Mouse (Mus musculus) heart, postnatal 14 days (tissue): ENCODE results near the gene Cspg5. TPM values are rescaled to one million over a fixed set of nuclear protein-coding genes. Genes with fewer than 3 reads are reported as not detected.
A peak's percentile ranks its signal among the peaks of the same experiment; 100 is the strongest.

Source experiments
- DNase-seq, 2 experiments: peaks; one replicate each; pipeline ENCODE4 v3.0.0; 2021 to 2022
- intact Hi-C: fragments of 180-260 bp; cut with DNase I; formaldehyde crosslinking; loops from one replicate; pipeline ENCODE4 v1.15.1; 2025
- long read RNA-seq, 2 experiments: library from polyadenylated mRNA; stranded (forward); transcript quantifications; one replicate each; pipeline ENCODE4 v2.0.0; 2021
- total RNA-seq, 2 experiments: library from RNA; stranded (reverse); gene quantifications; 2 replicates each; pipeline ENCODE4 v1.2.3; 2021

The Cspg5 gene
- total RNA-seq = under 1 TPM; 0.32 to 0.41 TPM
- long read RNA-seq, experiment 1 = 0 reads
- long read RNA-seq, experiment 2 = 0 reads

- no peak for DNase-seq
- intact Hi-C loops = no loop called here
Observed at GRCm38 (mm10) chr9:110243221-110243833, at the start of gene Cspg5. TSS of gene Cspg5 (plus strand) at chr9:110243783.

GRCm38 (mm10) chr9:110199870-110200269, 43.7 kb upstream of the Cspg5 start:
- intact Hi-C loops = no loop called here
- DNase-seq = no peak

DNA sequence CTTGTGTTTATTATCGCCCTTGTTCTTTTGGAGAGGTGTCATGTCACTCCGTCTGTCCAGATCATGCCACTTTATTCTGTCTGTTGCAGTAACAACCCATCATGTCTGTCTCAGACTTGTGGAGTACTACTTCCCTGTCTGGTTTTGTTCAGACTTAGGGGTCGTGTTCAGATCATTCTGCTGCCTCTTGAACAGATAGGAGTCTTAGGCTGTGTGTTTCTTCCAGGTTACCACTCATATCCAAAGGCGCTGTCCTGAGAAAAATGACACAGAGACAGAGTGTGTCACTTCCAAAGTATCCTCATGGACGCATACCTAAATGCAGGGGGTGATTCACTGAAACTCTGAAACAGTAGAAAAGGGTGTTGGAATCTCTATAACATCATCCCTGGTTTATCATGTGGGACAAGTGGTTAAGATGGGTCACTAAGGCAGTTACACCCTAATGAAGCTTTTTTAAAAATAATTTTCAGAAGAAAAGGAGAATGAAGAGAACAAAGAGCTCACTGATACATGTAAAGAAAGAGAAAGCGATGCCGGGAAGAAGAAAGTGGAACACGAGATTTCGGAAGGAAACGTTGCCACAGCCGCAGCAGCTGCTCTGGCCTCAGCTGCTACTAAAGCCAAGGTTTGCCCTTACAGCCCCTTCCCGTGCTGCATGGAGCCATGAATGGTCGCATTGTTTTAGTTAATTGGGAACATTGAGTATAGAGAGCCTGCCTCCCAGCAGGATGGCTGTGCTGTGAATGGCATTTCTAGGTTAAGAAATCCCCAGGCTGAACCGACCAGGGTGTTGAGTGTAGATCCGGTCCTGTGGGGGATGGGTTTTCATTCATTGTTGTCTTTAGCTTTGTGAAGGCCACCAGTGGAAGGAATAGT, 37.8 kb upstream of the Cspg5 start:
- DNase-seq = no peak
- intact Hi-C loops = no loop called here

GRCm38 (mm10) chr9:110206437-110206836, 37.1 kb upstream of the Cspg5 start:
- DNase-seq = no peak
- intact Hi-C loops = no loop called here

DNA sequence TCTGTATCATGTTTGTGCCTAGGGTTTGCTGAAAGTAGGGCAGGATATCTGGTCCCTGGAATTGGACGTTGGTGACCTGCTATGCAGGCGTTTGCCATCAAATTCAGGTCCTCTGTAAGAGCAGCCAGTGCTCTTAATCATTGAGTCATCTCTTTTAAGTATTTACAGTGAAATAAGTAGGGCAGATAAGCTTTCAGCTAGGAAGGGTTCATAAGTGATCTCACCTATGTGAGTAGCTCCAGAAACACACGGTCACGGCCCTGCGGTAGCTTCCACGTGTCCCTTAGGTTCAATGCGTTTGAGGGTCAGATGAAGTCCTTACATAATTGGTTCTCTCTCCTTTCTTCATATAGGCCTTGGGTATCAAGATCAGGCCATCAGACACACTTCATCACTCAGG, 35.3 kb upstream of the Cspg5 start:
- intact Hi-C loops = no loop called here
- no peak for DNase-seq

GRCm38 (mm10) chr9:110208967-110209366, 34.6 kb upstream of the Cspg5 start:
- intact Hi-C loops = no loop called here
- no peak for DNase-seq

GRCm38 (mm10) chr9:110224273-110224672, 19.3 kb upstream of the Cspg5 start:
- DNase-seq = no peak
- intact Hi-C loops = no loop called here

DNA sequence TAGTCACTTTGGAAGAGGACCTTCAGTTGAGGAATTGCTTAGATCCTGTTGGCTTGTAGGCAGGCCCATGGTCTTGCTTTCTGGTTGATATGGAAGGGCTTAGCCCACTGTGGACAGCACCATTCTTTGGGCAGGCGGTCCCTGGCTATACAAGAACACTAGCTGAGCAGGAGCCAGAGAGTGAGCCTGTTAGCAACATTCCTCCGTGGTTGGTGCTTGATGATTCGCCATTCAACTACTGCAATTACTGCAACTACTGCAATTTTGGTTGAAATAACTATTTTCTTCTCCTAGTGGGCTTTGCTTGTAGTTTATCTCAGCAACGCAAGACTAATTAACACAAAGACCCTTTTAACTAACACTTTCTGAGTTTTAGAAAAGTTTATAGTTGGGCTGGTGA, 17.4 kb upstream of the Cspg5 start:
- intact Hi-C loops = no loop called here
- DNase-seq = no peak

GRCm38 (mm10) chr9:110228671-110229070, 14.9 kb upstream of the Cspg5 start:
- intact Hi-C loops = no loop called here
- DNase-seq = no peak

- DNase-seq = no peak
Observed at GRCm38 (mm10) chr9:110229112-110229511, 14.5 kb upstream of the Cspg5 start.

GRCm38 (mm10) chr9:110229566-110230248, 13.9 kb upstream of the Cspg5 start:
- no peak for DNase-seq
- intact Hi-C loops = no loop called here

More at GRCm38 (mm10) chr9:110229112-110229511, 14.5 kb upstream of the Cspg5 start:
- intact Hi-C loops = no loop called here

- intact Hi-C loops = no loop called here
Observed at GRCm38 (mm10) chr9:110230395-110231071, 13.1 kb upstream of the Cspg5 start.

DNA sequence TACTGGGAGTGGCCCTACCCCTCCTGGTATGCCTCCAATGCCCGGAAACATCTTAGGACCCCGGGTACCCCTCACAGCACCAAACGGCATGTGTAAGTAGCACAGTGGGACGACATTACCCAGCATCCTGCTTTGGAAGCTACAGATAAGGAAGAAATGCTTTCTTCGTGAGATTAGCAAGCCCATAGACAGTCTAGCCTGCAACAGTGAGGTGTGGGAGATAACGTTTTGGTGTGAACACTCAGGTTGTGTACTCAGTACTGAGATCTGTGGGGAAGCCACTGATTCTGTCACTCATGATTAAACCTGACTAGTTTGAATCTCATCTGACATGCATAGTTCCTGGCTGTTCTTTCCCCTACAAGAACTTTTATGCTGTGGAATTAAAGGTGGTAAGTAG, 8.6 kb upstream of the Cspg5 start:
- intact Hi-C loops = no loop called here

More at GRCm38 (mm10) chr9:110230395-110231071, 13.1 kb upstream of the Cspg5 start:
- DNase-seq = no peak

DNA sequence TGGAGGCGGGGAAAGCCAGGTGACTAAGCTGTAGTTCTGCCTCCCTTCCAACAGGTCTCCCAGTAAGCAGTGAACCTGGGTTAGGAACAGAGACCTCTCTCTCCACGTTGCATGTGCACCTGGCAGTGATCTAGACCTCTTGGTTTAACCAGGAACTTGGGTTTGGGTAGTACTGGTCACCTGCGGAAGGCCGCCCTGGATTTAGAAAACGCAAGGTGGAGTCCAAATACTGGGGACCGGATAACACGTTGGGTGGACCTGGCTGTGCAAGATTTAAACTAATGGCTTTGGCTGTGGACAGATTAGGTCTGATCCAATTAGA, 945 bp downstream of the Cspg5 start:
- intact Hi-C loops = no loop called here
- DNase-seq = no peak

More for the DNA sequence above, 8.6 kb upstream of the Cspg5 start:
- no peak for DNase-seq

GRCm38 (mm10) chr9:110244889-110245589, 1.5 kb downstream of the Cspg5 start:
- intact Hi-C loops = no loop called here
- DNase-seq = peak; percentile 42 to 48

DNA sequence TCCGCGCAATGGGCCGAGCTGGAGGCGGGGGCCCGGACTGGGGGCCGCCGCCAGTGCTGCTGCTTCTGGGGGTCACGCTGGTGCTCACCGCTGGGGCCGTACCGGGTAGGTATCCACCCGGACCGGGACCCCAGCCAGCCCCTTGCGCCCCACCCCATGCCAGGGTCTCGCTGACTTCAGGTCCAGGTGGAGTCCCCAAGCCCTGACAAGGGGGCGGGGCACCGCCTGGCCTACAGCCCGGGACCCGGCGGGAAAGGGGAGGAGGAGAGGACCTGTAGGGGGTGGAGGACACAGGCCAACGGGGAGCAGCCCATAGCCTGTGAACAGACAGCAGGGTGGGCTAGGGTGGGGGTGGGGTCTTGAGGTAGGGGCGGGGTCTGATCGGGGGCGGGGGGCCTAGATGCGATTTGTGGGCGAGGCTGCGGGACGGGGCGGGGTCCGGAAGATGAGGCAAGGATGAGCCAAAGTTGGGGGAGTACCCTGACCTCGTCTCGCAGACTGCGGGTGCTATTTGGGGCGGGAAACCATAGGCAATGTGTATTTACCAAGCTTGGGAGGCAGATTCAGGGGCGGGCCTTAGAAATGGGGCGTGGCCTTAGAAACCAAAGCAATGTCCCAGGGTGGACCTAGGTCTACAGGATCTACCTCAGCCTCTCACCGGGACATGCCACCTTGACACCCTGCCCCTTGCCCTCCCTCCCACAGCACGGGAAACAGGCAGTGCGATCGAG, 2.2 kb downstream of the Cspg5 start:
- peak; percentile 37 to 59 for DNase-seq
- intact Hi-C loops = no loop called here

DNA sequence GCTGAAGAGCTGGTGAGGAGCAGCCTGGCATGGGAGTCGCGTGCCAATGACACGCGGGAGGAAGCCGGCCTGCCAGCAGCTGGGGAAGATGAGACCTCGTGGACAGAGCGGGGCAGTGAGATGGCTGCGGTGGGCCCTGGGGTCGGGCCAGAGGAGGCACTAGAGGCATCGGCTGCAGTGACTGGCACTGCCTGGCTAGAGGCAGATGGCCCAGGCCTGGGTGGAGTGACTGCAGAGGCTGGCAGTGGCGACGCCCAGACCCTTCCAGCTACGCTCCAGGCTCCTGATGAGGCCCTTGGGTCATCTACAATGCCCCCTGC, 2.7 kb downstream of the Cspg5 start:
- intact Hi-C loops = no loop called here
- no peak for DNase-seq

GRCm38 (mm10) chr9:110247049-110247448, 3.5 kb downstream of the Cspg5 start:
- intact Hi-C loops = no loop called here
- no peak for DNase-seq

- no peak for DNase-seq
- intact Hi-C loops = no loop called here
Observed at GRCm38 (mm10) chr9:110248861-110249260, 5.3 kb downstream of the Cspg5 start.
